Mouse (Mus musculus): ENCODE results near the gene Map1b. TPM values are rescaled to one million over a fixed set of nuclear protein-coding genes. Genes with fewer than 3 reads are reported as not detected.

The Map1b gene
- total RNA-seq, 1 experiment, result 21.2 TPM

DNA sequence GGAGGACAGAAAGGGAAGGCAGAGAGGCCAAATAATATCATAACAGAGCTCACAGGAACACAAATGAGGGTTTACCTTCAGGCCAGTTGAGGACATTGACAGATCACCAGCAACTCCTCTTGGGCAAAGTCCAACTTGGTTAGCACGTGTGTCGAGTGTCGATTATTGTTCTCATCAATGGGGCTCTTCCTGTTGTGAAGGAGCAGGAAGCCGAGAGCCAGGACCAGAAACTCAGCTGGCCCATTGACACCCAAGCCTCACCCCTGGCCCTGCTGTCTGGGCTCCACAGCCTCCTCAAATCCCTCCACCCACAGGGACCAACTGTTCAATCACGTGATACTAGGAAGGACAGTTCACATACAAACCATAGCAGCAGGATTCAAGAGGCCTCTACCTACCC lies 22.9 kb upstream of the Map1b start:
- H3K9ac ChIP-seq (ENCODE audit: insufficient read depth, low read depth, low read length, poor library complexity, severe bottlenecking), result no peak overlapping the region
- no peaks in the 10 kb centered on the region for H3K36me3 ChIP-seq (ENCODE audit: control insufficient read depth, insufficient read depth, low read length, poor library complexity, severe bottlenecking)
- TF ChIP-seq ZC3H11A (IDR thresholded peaks at IDR 0.05; ENCODE audit: borderline replicate concordance, low read depth, low read length) (no peak), MAFK (IDR thresholded peaks at IDR 0.05; ENCODE audit: insufficient read depth, low read depth, low read length) (no peak), CHD2 (IDR thresholded peaks at IDR 0.05; ENCODE audit: low read depth, low read length) (no peak), ZNF384 (IDR thresholded peaks at IDR 0.05; ENCODE audit: low read depth, low read length) (no peak), HCFC1 (IDR thresholded peaks at IDR 0.05; ENCODE audit: borderline replicate concordance, insufficient read depth, low read length) (no peak)
- H3K4me3 ChIP-seq (ENCODE audit: insufficient read depth in 1 of 2, low read depth in 1 of 2, low read length in 2 of 2, poor library complexity in 1 of 2, severe bottlenecking in 1 of 2), result no peak overlapping the region
- no peaks in the 10 kb centered on the region for H3K9me3 ChIP-seq (ENCODE audit: control insufficient read depth, insufficient read depth, low read depth, low read length)
- in situ Hi-C loops (cut with MboI; ENCODE audit: low sequenced_read_pairs in 2 of 2, unreplicated experiment in 2 of 2), result no loop called here
- peaks cover 0 to 5% of the 10 kb centered on the region in 2 experiments; a peak in 1 of 4 replicates for H3K4me1 ChIP-seq (ENCODE audit: control insufficient read depth in 2 of 2, insufficient read depth in 2 of 2, low read length in 2 of 2, poor library complexity in 1 of 2)
- no peak for DNase-seq (ENCODE audit: low read depth, low spot score)
- no peak overlapping the region for H3K27ac ChIP-seq (ENCODE audit: insufficient read depth, low read depth, low read length, poor library complexity, severe bottlenecking)

DNA sequence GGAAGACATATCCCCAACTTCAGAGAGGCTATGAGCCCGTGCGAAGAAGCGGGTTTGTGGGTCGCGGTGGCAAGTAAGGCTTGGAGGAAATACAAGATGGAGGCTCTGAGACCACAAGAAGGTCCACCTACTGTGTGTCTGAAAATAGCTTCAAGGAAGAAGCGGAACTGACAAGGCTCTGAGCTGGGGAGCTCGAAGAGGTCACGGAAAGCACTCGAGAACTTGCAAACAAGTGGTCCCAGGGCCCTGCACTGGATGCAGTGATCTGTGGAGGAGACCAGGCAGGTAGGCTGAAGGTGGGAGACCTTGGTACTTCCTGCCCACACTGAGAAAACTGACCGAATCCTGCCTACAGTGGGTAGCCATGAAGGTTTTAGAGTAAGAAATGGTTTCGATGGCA lies 22.5 kb upstream of the Map1b start:
- in situ Hi-C loops (cut with MboI; ENCODE audit: low sequenced_read_pairs in 2 of 2, unreplicated experiment in 2 of 2), result no loop called here
- Histone ChIP-seq H3K9me3 (ENCODE audit: control insufficient read depth, insufficient read depth, low read depth, low read length) (no peaks in the 10 kb centered on the region), H3K4me1 (ENCODE audit: control insufficient read depth in 2 of 2, insufficient read depth in 2 of 2, low read length in 2 of 2, poor library complexity in 1 of 2) (peaks cover 0 to 5% of the 10 kb centered on the region in 2 experiments; a peak in 1 of 4 replicates), H3K36me3 (ENCODE audit: control insufficient read depth, insufficient read depth, low read length, poor library complexity, severe bottlenecking) (no peaks in the 10 kb centered on the region), H3K9ac (ENCODE audit: insufficient read depth, low read depth, low read length, poor library complexity, severe bottlenecking) (no peak overlapping the region), H3K4me3 (ENCODE audit: insufficient read depth in 1 of 2, low read depth in 1 of 2, low read length in 2 of 2, poor library complexity in 1 of 2, severe bottlenecking in 1 of 2) (no peak overlapping the region), H3K27ac (ENCODE audit: insufficient read depth, low read depth, low read length, poor library complexity, severe bottlenecking) (no peak overlapping the region)
- no peak for TF ChIP-seq ZC3H11A (IDR thresholded peaks at IDR 0.05; ENCODE audit: borderline replicate concordance, low read depth, low read length)
- no peak for TF ChIP-seq CHD2 (IDR thresholded peaks at IDR 0.05; ENCODE audit: low read depth, low read length)
- no peak for DNase-seq (ENCODE audit: low read depth, low spot score)

- no peak overlapping the region for H3K4me3 ChIP-seq (ENCODE audit: insufficient read depth in 1 of 2, low read depth in 1 of 2, low read length in 2 of 2, poor library complexity in 1 of 2, severe bottlenecking in 1 of 2)
- TF ChIP-seq MAFK (IDR thresholded peaks at IDR 0.05; ENCODE audit: insufficient read depth, low read depth, low read length), result no peak
- peak; percentile 53; the same call in 1 of the 2 replicates for TF ChIP-seq ZNF384 (IDR thresholded peaks at IDR 0.05; ENCODE audit: low read depth, low read length)
- no peak for DNase-seq (ENCODE audit: low read depth, low spot score)
- H3K27ac ChIP-seq (ENCODE audit: insufficient read depth, low read depth, low read length, poor library complexity, severe bottlenecking), result no peak overlapping the region
- no peaks in the 10 kb centered on the region for H3K36me3 ChIP-seq (ENCODE audit: control insufficient read depth, insufficient read depth, low read length, poor library complexity, severe bottlenecking)
- peaks cover 0 to 5% of the 10 kb centered on the region in 2 experiments; a peak in 1 of 4 replicates for H3K4me1 ChIP-seq (ENCODE audit: control insufficient read depth in 2 of 2, insufficient read depth in 2 of 2, low read length in 2 of 2, poor library complexity in 1 of 2)
- in situ Hi-C loops (cut with MboI; ENCODE audit: low sequenced_read_pairs in 2 of 2, unreplicated experiment in 2 of 2), result no loop called here
- H3K9ac ChIP-seq (ENCODE audit: insufficient read depth, low read depth, low read length, poor library complexity, severe bottlenecking), result no peak overlapping the region; the same call in 1 of the 2 replicates
- H3K9me3 ChIP-seq (ENCODE audit: control insufficient read depth, insufficient read depth, low read depth, low read length), result no peaks in the 10 kb centered on the region
Measured at GRCm38 (mm10) chr13:99537908-99538513, 21.7 kb upstream of the Map1b start.

DNA sequence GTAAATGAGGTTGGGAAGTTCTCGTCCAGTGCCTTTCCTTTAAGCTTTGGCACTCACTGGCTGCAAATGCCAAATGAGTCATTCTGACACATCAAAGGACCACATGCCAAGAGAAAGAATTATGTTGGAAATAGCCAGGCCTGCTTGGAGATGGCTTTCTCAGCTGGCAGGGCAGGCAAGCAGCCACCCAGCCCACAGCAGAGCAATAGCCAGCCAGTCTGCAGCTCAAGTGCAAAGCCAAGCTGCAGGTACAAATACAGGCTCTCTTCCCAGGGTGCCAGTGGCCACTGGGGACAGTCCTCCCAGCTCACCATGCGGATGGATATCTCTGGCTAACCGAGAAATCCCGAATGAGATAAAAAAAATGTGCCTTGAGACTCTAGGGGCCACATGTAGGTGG lies 12.1 kb upstream of the Map1b start:
- H3K36me3 ChIP-seq (ENCODE audit: control insufficient read depth, insufficient read depth, low read length, poor library complexity, severe bottlenecking), result no peaks in the 10 kb centered on the region
- no peak overlapping the region for H3K27ac ChIP-seq (ENCODE audit: insufficient read depth, low read depth, low read length, poor library complexity, severe bottlenecking)
- H3K9me3 ChIP-seq (ENCODE audit: control insufficient read depth, insufficient read depth, low read depth, low read length), result no peaks in the 10 kb centered on the region
- H3K4me1 ChIP-seq (ENCODE audit: control insufficient read depth in 2 of 2, insufficient read depth in 2 of 2, low read length in 2 of 2, poor library complexity in 1 of 2), result no peaks in the 10 kb centered on the region
- in situ Hi-C loops (cut with MboI; ENCODE audit: low sequenced_read_pairs in 2 of 2, unreplicated experiment in 2 of 2), result no loop called here
- DNase-seq (ENCODE audit: low read depth, low spot score), result no peak
- no peak overlapping the region for H3K4me3 ChIP-seq (ENCODE audit: insufficient read depth in 1 of 2, low read depth in 1 of 2, low read length in 2 of 2, poor library complexity in 1 of 2, severe bottlenecking in 1 of 2)
- TF ChIP-seq HCFC1 (IDR thresholded peaks at IDR 0.05; ENCODE audit: borderline replicate concordance, insufficient read depth, low read length), result no peak
- no peak for TF ChIP-seq MAFK (IDR thresholded peaks at IDR 0.05; ENCODE audit: insufficient read depth, low read depth, low read length)
- TF ChIP-seq ZC3H11A (IDR thresholded peaks at IDR 0.05; ENCODE audit: borderline replicate concordance, low read depth, low read length), result no peak
- TF ChIP-seq ZNF384 (IDR thresholded peaks at IDR 0.05; ENCODE audit: low read depth, low read length), result no peak
- no peak for TF ChIP-seq CHD2 (IDR thresholded peaks at IDR 0.05; ENCODE audit: low read depth, low read length)
- no peak overlapping the region for H3K9ac ChIP-seq (ENCODE audit: insufficient read depth, low read depth, low read length, poor library complexity, severe bottlenecking)

DNA sequence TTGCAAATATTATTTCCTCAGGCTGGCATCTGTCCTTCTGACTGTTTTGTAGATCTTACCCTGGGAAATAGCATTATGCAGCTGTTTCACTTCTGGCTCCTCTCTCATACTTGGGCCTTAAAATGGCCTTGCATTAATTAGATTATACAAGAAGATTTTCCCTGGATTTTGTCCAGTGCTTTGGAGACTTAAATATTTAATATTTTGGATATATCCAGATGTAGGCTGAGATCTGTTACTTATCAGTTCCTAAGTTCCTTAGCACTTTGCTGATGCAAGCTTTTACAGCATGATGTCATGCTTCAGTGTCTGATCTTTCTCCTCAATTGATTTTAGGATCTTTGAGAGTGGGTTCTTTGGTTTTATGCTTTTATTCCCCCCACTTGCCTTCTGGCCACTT lies 11.6 kb upstream of the Map1b start:
- TF ChIP-seq ZC3H11A (IDR thresholded peaks at IDR 0.05; ENCODE audit: borderline replicate concordance, low read depth, low read length) (no peak), HCFC1 (IDR thresholded peaks at IDR 0.05; ENCODE audit: borderline replicate concordance, insufficient read depth, low read length) (no peak), CHD2 (IDR thresholded peaks at IDR 0.05; ENCODE audit: low read depth, low read length) (no peak), MAFK (IDR thresholded peaks at IDR 0.05; ENCODE audit: insufficient read depth, low read depth, low read length) (no peak), ZNF384 (IDR thresholded peaks at IDR 0.05; ENCODE audit: low read depth, low read length) (no peak)
- Histone ChIP-seq H3K9ac (ENCODE audit: insufficient read depth, low read depth, low read length, poor library complexity, severe bottlenecking) (no peak overlapping the region), H3K27ac (ENCODE audit: insufficient read depth, low read depth, low read length, poor library complexity, severe bottlenecking) (no peak overlapping the region), H3K4me3 (ENCODE audit: insufficient read depth in 1 of 2, low read depth in 1 of 2, low read length in 2 of 2, poor library complexity in 1 of 2, severe bottlenecking in 1 of 2) (no peak overlapping the region), H3K9me3 (ENCODE audit: control insufficient read depth, insufficient read depth, low read depth, low read length) (no peaks in the 10 kb centered on the region), H3K4me1 (ENCODE audit: control insufficient read depth in 2 of 2, insufficient read depth in 2 of 2, low read length in 2 of 2, poor library complexity in 1 of 2) (no peaks in the 10 kb centered on the region), H3K36me3 (ENCODE audit: control insufficient read depth, insufficient read depth, low read length, poor library complexity, severe bottlenecking) (no peaks in the 10 kb centered on the region)
- no peak for DNase-seq (ENCODE audit: low read depth, low spot score)
- in situ Hi-C loops (cut with MboI; ENCODE audit: low sequenced_read_pairs in 2 of 2, unreplicated experiment in 2 of 2), result no loop called here

All from ES-E14 (cell line).